Mouse (Mus musculus) pancreas, adult 10 weeks (tissue): Measurements from ENCODE around the gene 1700080E11Rik. TPM values are rescaled to one million over a fixed set of nuclear protein-coding genes. Genes with fewer than 3 reads are reported as not detected.

Experiments used
- polyA plus RNA-seq: library from polyadenylated mRNA; stranded (reverse); fragments of 350-450 nt; fragmentation: Illumina TruSeq; extraction: RNeasy Lipid Tissue Mini Kit (QIAGEN cat#74804); gene quantifications from one replicate; pipeline ENCODE4 v1.2.3, GENCODE M21; 2015; ENCODE audit warnings: low read depth, low replicate concordance; ENCODE audit not compliant: insufficient read depth

The 1700080E11Rik gene
- polyA plus RNA-seq, result not detected

GRCm38 (mm10) chr9:105144992-105145391, at the start of gene 1700080E11Rik:
1700080E11Rik (minus strand) TSS chr9:105145092.

GRCm38 (mm10) chr9:105131253-105132001, 13.5 kb downstream of the 1700080E11Rik start, which contains the start of gene Nudt16:
Nudt16 (minus strand) TSS chr9:105131824.

Other genes starting within 250 kb of the 1700080E11Rik start
- gene Mrpl3, start 91.9 kb downstream of the 1700080E11Rik start, polyA plus RNA-seq, result 9.9 TPM
- 1.6 TPM for gene Nudt16, start 13.3 kb downstream of the 1700080E11Rik start, polyA plus RNA-seq